Mouse (Mus musculus) liver, embryonic 14.5 days (tissue): ENCODE measurements around the gene Nt5dc1.
A peak's percentile ranks its signal among the peaks of the same experiment; 100 is the strongest.

Experiments used
- CTCF ChIP-seq: IDR thresholded peaks from 2 replicates; pipeline ENCODE4 v1.5.1; 2016; ENCODE audit warnings: antibody characterized with exemption, low read depth, control low read depth
- EP300 ChIP-seq: IDR thresholded peaks from 2 replicates; pipeline ENCODE4 v1.6.1; 2016; ENCODE audit warnings: antibody characterized with exemption, low read depth

- TF ChIP-seq CTCF: no peak
- TF ChIP-seq EP300: peak; percentile 72
Measured at GRCm38 (mm10) chr10:34238536-34238935, 179.8 kb downstream of the Nt5dc1 start.
